Mouse (Mus musculus): Measurements from ENCODE around the gene Elmo1.

Elmo1 gene

DNA sequence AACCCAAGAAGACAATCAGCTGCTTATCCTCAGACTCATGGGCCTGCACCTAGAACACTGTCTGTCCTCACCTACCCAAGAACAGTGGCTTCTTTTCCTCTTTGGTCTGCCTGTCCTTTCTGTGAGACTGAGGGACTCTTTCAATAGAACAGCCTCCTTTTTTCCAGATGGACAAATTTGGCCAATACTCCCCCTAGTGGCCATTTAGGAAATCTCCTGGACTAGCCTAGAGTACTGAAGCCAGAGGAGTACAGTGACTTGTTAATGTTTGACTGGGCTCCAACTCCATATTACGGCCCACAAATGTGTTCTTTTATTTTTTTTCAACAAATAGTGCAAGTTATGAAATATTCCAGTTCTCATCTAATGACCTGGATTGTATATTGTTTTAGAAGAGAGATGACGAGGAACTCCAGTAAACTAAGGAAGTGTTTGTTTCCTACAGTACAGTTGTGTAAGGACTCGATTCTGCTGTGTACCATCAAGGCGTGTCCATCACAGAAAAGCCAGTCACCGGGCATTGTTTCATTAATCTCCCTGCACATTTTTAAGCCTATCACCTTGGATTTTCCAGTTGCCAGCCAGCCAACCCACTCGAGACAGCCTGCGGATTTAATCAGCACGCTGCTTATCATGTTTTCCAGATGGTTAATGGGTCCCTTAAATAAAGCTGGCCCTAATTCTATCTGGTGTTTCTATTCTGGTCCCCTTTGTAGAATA lies 399.5 kb downstream of the Elmo1 start:
- DNase-seq = peak; percentile 16

DNA sequence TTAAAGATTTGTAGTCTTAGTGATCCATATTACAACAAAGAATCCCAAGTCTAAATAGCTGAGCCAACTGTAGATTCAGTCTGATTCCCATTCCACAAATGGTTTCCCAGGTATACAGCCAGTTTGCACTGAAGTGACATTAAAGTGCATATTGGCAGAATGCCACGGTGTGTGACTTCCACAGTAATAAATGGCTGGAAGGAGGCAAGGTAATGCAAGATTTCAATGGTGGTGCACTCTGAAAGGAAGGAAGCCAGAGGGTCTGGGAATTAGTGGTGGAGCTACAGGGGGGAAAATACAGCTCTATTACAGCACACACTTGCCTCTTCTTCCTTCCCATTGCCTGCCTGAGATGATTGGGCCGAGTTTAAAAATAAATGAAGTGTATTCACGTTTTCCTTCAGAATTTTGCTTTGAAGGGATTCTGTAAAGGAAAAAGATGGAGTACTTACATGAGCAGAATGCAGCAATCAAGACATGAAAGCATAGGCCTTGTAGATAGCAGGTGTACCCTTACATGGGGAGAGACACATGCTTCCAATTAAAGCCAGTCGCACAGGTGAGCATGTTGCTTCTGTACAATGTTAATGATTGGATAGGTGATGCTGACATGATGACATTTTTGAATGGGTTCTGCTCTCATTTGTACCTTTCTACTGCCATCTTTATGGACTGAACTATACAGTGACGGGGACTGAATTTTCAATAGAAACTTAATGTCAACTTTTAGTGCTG lies 400.6 kb downstream of the Elmo1 start:
- DNase-seq = peak; percentile 33

- DNase-seq = no peak
Observed at GRCm38 (mm10) chr13:20491666-20492065, 401.3 kb downstream of the Elmo1 start.

- DNase-seq = no peak
Observed at GRCm38 (mm10) chr13:20494047-20494739, 403.8 kb downstream of the Elmo1 start.

GRCm38 (mm10) chr13:20501923-20502322 lies 411.5 kb downstream of the Elmo1 start:
- no peak for DNase-seq

- DNase-seq = no peak
Observed at GRCm38 (mm10) chr13:20503371-20503770, 413.0 kb downstream of the Elmo1 start.

- DNase-seq = no peak
Observed at GRCm38 (mm10) chr13:20507381-20508129, 417.2 kb downstream of the Elmo1 start.

DNA sequence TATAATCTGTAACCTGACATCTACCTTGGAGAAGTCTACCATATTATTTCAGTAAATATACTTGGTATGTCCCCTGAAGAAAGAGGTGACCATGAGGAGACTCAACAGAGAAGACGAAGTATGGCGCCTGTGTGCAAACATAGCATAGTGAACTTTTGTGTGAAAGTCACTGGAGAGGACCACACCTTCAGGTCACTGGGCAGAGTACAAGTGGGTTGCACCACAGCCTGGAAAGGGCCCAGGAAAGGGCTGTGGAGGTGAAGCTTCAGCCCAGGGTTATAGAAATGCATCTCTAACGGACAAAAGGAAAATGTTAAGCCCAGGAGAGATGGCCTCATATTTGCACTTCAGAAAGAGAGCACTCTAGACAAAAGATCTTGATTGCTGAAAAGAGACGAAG lies 420.6 kb downstream of the Elmo1 start:
- DNase-seq = no peak

DNA sequence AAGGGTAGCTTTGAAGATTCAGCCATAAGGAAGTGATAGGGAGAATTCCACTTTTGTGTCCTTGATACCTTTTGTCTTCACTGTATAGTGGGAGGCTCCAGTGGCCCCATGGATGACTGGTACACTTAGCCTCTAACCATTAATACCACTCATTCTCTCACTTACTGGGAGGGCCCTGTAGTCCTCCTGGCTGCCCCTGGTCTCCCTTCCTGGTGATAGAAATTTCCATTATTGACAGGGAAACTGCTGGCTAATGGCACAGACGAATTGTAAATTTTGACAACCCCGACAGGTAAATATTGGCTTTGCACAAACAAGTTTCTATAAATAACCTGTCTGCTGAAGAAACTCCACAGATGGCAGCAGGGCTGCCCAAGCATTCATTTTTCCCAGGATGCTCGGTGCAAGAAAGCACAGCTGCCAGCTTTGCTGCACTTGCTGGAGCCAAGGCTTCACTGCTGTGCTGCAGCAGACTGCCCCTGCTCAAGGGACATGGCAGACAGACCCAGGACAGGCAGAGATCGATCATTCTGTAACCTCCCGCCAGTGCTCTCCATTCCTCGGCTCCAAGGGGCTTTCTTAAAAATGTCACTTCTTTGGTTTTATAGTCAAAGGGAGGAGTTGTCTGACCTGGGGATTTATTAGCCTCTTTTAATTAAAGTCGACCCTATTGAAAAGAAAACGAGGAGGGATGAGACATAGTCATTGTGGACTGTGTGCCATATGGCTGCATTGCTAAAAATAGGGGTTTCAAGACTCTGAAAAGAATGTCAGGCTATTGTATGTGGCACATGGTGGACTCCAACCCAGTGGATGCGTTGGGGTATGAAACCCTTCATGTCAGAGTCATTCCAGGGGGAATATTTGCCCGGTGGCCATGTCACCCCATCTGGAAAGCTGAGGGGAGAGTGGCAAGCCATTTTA lies 422.2 kb downstream of the Elmo1 start:
- no peak for DNase-seq

- no peak for DNase-seq
Observed at GRCm38 (mm10) chr13:20514721-20515120, 424.3 kb downstream of the Elmo1 start.

GRCm38 (mm10) chr13:20516096-20516495 lies 425.7 kb downstream of the Elmo1 start:
- no peak for DNase-seq

DNA sequence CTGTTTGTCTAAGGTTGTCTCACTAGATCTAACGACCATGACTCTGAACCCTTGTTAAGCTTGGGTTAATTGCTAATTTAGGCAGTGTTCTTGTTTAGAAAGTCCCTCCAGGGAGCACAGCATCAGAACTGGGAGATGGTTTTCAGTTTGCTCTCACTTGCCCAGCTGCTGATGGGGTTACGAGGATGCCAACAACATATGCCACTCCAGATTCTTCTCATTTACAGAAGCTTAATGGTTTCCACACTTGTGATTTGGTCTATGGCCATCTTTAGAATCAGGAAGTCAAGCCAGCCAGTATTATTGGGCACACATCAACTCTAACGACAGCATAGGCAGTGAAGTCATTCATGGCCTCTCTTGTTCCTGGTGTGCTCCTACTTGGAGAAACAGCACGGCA lies 427.3 kb downstream of the Elmo1 start:
- DNase-seq = no peak

DNA sequence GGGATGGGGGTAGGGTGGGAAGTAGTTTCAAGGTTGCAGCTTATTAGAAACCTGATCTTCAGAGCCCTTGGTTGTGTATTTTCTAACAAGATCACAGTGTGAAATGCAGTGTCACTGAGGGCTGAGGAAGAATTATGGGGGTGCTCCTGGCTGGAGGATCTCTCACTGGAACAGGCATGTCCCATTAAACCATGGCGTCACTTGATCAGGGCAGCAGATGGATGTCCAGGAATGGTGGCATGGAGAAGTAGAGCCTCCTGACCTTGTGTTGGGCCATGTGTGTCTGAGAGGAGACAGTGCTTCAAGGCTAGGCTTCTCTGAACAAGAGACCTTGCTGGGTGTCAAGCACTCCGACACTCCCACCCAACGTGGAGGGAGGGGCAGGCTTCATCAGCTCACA lies 431.1 kb downstream of the Elmo1 start:
- no peak for DNase-seq

GRCm38 (mm10) chr13:20523671-20524070 lies 433.3 kb downstream of the Elmo1 start:
- DNase-seq = no peak

DNA sequence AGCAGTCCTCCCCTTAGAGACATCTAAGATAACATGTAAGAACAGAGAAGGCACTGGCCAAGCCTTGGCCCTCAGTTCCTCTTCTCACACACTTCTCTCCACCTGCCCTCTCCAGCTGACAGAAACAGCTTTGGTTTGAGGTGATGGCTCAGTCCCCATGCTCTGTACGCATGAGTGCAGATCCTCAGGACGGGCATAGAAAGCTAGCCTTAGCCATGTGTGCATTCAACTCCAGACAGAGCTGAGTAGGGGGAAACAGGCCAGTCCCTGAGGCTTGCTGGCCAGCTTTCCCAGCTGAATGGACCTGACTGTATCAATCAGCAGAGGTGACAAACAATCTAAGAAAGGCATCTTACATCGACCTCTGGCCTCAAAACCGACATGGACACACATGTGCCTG lies 435.4 kb downstream of the Elmo1 start:
- no peak for DNase-seq

DNA sequence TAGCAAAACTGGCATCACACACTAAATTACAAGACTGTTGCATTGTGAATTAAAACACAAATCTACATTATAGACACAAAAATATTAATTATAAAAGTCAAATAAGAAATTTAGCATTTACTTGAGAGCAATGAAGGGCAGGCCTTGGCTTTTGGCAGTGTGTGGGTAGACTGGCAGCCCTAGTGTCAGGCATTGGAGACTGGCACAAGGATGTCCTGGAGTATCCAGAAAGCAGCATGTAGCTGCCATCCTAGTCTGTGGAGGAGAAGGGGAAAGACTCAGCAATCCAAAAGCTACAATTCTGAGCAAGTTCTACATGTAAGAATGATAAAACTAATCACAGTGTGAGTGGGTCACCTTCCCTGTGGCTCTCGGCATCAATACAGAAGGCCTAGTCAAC lies 446.7 kb downstream of the Elmo1 start:
- no peak for DNase-seq

GRCm38 (mm10) chr13:20537487-20537886 lies 447.1 kb downstream of the Elmo1 start:
- DNase-seq = no peak

DNA sequence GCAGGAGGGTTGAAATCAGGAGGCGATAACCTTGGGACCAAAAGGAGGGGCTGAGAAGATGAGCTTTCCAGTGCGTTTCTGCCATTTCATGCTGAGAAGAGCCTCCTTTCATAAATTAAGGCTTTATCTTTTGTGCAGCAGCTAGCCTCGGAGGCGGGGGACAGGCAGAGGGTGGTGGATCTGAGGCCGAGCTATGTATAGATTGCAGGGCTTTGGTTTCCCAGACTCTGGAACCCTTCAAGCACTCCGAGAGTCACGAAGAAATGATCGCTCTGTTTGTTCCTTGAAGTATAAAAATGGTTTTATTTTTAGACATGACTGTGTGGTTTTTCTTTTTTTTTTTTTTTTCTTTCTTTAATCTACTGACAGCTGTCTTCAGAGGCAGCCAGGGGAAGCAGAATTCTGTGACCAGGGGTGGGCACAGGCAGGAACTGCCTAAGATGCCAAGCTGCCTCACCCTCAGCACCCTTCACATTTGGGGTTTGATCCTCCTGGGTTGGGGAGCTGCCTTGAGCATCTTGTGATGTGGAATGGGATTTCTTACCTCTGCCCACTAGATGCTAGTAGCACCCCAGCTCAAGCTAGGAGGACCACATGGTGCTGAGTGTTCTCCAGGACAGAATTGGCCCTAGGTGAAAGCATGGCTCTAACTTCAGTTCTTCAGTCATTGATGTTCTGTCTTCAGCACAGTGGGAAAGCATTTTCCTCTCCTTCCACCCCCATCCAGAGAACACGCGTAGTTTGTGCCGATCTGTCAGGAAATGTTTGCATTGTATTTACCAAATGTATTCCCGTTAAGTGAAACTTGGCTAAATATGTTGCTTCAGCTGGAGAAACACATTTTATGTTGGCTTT lies 448.0 kb downstream of the Elmo1 start:
- DNase-seq = no peak

- no peak for DNase-seq
Observed at GRCm38 (mm10) chr13:20539631-20540030, 449.2 kb downstream of the Elmo1 start.

GRCm38 (mm10) chr13:20546568-20547204 lies 456.3 kb downstream of the Elmo1 start:
- DNase-seq = no peak

DNA sequence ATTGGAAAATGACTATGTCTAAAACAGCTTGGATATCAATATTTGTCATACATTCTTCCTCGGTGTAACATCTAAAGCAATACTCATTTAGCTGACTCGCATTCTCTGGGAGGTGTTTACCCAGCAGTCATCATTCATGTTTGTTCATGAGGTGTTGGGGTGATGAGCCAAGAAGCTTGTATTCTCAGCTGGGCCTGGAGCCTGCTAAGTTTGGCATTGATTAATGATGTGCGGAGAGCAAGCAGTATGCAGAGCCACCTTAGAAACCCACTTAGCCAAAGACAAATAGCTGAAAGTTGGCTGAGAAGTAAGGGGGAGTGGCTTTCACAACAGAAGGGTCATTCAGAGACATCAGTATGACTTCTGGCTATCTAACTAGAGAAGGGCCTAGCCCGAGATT lies 459.6 kb downstream of the Elmo1 start:
- DNase-seq = no peak
